Mouse (Mus musculus): Measurements from ENCODE around the gene Slc17a7. TPM values are rescaled to one million over a fixed set of nuclear protein-coding genes. Genes with fewer than 3 reads are reported as not detected.

The Slc17a7 gene
- polyA plus RNA-seq (2012; rRNA removed): 0.02 TPM in 1 of 2 replicates, not detected in the other

DNA sequence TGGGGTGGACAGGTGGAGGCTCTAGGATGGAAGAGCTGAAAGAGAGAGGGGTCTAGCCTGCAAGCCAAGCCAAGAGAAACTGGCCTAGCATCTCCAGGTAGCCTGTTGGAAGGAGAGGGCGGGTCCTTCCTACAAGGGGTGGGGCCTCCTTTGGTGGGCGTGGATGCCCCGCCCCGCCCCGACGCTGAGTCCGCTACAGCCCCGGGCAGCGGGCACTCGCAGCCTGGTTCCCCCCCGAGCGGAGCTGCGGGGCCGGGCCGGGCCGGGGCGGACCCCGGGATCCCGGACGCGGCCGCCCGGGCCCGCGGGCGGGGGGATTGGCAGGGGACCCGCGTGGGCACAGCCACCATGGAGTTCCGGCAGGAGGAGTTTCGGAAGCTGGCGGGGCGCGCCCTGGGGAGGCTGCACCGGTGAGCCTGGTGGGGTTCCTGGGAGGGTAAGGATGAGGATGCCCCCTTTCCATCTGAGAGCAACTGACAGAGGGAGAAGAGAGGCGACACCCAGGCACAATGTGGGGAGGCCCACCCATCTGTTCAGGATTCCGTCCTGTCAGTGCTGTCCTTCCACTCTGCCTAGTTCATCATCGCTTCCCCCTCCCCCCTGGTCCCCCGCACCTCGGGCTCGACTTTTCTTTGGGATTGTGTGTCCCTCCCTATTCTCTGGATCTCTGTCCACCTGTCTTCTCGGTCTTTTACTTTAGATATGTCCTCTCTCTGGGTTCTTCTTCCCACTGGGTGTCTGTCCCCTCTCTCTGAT, at the start of gene Slc17a7:
TSS of gene Slc17a7 (plus strand) at position 215 of the 756 bp plus-strand sequence.

DNA sequence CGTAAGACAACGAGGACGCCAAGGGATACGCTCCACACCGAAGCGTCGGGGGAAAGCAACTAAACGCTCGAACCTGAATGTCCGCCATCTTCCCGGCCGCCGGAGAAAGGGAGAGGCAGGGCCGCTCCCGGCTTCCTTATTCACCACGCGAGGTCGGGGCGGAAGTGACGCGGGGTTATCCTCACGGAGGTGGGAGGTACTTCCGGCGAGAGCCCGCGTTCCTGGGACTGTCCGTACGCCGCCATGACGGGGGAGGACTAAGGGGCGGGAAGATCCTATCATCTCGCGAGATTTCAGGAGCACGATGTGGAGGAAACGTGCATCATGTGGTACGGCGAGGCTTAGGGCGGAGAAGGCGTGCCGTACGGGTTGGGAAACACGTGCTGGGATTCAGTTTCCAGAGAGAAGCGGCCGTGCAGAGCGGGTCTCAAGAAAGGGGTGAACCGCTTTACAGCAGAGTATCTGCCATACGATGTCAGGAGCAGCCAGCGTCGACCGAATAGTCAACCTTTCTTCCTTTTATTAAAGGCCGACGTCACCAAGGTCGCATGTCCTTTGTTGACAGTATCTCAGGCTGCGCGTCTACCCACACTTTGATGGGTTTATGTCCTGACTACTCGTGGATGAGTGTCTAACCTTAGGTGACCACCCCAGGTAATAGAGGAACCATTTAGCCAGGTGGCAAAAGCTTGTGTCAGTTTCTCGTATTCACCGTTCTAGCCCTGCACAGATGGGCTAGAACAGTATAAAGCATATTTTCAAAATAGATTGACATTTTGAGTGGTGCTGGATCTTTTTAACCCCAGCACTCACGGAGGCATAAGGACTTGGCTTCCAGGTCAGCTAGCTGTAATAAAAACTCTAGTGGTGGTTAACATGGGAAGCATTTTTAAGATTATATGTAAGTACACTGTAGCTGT, 39.3 kb upstream of the Slc17a7 start, which contains the start of gene Rps11:
TSS of gene Rps11 (minus strand) at position 216 of the 920 bp plus-strand sequence.

DNA sequence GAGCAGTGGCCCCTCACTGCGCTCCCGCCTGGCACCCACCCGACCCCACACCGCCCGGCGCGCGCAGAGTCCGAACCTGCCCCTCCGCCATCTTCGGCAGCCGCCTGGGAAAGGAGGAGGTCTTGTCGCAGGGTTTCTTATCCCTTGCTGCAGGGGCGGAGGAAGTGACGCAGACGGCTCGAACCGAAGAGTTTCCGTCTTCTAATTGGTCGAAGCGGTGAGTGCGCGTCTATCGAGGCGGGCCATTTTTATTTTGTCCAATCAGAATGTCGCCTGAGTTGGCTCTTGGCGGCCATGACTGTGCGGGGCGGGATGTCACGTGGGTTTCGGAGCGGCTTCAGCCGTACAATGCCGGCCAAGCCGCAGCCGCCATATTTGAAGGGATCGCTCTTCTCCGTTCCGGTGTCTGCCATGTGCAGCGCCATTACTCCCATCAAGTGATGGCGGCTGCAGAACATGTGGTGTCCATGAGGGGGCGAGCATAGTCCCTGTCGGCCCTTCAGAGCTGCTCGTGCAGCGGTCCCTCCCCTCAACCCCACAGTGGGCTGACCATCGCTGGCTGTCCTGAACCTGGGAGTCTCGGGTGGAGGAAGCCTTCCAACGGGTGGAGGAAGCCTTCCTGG, 35.0 kb upstream of the Slc17a7 start, which contains the start of gene Rpl13a:
TSS of gene Rpl13a (minus strand) at position 138 of the 623 bp plus-strand sequence.

DNA sequence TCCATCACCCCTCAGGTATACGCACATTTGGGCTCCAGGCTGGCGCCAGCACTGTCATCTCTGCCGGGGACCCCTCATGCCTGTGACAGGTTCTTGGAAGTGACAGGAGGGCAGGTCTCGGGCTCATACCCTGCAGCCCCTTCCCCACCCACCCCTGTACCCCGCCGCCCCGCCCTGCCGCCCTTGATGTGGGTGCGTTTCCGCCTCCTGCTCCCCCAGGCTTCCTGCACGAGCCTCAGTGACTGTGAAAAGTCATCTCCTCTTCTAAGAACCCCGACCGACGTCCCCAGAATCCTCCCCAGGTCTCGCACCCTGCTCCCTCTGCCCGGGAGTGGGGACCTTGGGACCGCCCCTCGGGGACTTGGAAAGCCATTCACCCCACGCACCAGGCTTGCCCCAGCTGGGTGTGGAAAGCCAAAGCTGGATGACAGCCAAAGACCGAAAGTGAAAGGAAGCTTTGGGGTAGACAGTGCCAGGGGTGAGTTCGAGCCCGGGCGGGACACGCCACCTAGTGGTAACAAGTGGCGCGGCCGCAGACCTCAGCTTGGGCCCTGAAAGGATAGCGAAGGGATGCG, 27.7 kb upstream of the Slc17a7 start, which contains the start of the genes Gm45713 and Flt3l:
TSS of gene Gm45713 (minus strand) at position 239 of the 575 bp plus-strand sequence.
TSS of gene Flt3l (minus strand) at position 440 of the 575 bp plus-strand sequence.

DNA sequence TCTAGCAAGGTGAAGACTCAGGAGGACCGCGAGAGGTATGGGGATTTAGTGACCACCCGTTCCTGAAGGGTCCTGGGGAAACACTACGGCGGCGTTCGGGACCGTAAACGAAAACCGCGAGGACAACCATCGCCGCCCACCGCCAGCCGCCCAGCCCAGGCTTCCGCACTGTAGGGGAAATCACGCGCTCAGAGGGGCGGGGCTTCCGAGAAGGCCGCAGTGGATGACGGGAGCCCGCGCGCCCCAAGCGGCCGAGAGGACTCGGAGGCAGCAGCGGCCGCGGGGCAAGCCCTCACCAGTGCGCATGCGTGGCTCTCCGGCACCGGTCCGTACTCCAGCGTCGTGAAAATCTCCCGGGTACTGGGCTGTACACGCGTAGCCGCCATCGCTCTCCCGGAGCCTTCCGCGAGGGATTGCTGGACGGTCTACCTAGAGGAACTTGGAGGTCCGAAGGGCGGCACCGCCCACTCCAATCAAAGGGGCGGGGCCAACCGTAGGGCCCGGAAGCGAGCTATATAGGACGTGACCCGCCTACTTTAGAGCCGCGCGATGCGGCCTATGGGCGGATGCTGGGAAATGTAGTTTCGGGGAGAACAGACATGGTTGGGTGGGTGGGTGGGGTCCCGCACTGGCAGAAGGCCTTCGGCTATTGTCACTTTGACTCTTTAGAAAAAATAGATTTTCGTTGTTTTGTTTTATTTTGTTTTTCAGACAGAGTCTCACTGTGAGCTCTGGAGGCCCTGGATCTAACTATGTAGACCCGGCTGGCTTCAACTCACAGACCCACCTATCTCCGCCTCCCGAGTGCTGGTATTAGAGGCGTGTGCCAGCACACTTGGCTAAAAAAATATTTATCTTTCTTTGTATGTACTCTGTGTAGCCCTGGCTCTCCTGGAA, 9.4 kb upstream of the Slc17a7 start, which contains the start of the genes Pih1d1 and Aldh16a1:
TSS of gene Pih1d1 (plus strand) at position 208 of the 897 bp plus-strand sequence.
TSS of gene Aldh16a1 (minus strand) at position 489 of the 897 bp plus-strand sequence.

DNA sequence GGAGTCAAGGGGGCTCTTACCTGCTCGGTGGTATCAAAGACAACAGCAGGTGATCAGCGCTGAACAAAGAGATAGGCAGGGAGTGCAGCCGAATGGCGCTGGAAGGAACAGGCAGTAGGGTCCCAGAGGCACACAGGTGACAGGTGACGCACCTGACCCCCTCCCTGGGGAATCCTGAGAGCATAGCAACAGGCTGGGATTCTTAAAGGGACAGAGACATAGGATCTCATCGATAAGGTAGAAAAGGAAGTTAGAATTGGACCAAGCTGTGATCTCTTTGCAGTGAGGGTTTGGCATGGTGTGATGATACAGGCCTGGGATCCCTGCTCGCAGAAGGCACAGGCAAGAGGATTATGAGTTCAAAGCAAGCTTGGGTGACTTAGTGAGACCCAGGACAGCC, 15.7 kb downstream of the Slc17a7 start, which contains the start of gene Gfy:
TSS of gene Gfy (minus strand) at position 101 of the 400 bp plus-strand sequence.

DNA sequence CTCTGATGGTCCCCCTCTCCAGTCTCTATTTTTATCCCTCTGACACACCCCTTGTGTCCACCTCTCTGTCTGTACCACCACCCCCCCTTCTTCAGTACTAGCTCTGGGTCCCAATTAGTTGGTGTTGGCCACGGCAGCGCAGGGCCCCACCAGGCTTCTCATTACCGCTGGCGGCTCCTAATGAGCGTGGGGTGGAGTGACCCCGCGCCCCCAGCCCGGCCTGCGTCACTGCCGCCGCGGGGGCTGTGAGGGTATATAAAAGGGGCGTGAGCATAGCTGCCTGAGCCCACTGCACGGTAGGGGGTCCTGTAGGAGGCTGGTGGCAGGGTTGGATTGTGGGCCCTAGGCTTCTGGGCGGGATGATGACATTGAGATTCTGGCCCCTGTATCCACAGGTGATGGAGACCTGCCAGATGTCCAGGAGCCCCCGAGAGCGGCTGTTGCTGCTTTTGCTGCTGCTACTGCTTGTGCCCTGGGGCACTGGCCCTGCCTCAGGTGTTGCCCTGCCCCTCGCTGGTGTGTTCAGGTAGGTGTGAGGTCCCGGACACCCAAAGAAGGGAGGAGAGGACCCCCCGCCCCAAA, 17.2 kb downstream of the Slc17a7 start, which contains the start of gene Pth2:
TSS of gene Pth2 (plus strand) at position 100 of the 582 bp plus-strand sequence.

DNA sequence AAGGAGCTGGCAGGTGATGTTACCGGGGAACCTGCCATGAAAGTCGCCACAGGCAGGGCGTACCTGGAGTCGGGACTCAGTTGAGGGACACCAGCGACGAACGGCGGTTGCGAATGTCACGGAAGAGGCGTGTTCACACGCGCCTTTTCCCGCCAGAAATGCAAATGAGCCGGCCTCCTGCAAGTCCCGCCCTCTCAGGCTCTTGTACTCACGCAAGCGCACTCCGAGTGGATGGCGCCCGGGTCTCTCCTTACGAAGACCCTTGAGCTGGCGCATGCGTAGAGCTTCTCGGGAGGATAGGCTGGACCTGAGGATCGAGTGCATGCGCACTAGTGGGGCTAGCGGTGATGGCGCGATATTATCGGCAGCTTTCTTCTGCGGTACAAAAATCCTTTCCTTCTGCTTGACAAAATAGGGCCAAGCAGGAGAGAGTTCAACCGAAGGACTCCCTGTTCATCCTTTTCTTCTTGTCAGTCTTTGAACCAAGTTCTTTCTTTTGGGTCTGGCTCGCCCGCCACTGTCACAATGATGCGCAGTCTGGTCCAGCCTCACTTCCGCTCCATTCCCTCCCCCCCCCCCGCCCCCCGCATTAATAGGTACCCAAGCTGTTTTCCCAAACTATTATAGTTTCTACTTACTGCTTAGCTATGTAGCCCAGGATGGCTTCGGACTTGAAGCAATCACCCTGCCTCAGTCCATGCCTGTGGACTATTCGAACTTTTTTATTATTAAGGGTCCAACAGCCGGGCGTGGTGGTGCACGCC, 40.8 kb downstream of the Slc17a7 start, which contains the start of gene Ccdc155:
TSS of gene Ccdc155 (minus strand) at position 513 of the 764 bp plus-strand sequence.

DNA sequence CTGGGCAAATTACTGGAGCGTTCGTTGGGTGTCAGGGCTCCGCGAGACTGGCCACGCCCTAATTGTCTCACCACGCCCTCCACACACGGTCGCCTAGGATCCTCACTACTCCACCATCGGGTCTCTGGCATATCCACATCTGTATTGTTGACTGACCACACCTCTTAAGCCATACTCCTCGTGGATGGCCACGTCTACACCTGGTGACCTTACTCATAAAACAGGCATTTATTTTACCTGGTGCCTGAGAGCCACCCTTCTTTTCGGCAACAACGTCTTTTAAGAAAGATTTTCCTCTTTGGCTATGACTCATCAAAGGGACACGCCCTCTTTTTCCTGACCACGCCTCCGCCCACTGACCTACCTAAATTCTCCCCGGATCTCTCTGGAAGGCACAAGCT, 48.1 kb downstream of the Slc17a7 start, which contains the start of gene Dkkl1:
TSS of gene Dkkl1 (minus strand) at position 297 of the 401 bp plus-strand sequence.

DNA sequence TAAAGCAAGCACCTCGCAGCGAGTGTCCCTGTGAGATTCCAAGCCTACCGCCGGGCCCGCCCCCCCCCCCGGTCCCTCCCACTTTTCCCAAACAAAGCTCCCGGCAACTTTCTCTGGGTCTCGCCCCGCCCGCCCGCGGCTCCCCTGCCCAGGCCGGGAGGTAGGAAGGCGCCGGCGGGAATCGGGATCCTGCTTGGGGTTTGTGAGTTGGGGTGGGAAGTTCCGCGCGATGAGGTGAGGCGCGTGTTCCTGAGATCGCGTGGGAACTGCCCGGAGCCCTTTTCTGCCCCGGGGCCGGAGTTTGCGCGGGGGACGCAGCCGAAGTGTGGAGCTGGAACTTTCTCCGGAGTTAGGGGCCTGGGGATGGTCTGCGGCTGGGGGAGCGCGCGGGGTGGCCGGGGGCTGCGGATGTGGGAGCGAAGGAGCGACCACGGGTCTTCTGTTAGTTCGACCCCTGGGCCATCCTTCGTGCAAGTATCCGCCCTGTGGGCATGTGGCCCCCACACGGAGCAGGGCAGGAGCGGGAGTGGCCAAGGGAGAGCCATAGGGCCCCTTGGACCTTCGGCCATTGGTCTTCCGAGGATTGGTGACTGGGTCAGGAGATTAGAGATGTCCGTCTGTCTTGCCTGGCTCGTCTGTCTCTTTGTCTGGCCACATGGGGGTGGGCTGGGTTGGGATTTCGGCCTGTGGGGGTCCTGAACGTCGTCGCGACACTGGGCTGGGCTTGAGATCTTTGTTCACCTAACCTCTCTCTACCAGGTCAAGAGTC, 52.1 kb downstream of the Slc17a7 start, which contains the start of gene Tead2:
TSS of gene Tead2 (plus strand) at position 81 of the 769 bp plus-strand sequence.

Other genes with a start within 250 kb of the Slc17a7 start
- 59.2 and 68.7 TPM in 2 replicates for gene Ap2a1, start 234.5 kb upstream of the Slc17a7 start, polyA plus RNA-seq (2012; rRNA removed)
- gene Tsks, start 220.7 kb upstream of the Slc17a7 start, polyA plus RNA-seq (2012; rRNA removed): 0.10 TPM in 1 of 2 replicates, not detected in the other
- 1.8 and 2.3 TPM in 2 replicates for gene Cpt1c, start 189.1 kb upstream of the Slc17a7 start, polyA plus RNA-seq (2012; rRNA removed)
- gene Prmt1, start 177.4 kb upstream of the Slc17a7 start, polyA plus RNA-seq (2012; rRNA removed): 163 and 176 TPM in 2 replicates
- gene Irf3, start 166.3 kb upstream of the Slc17a7 start, polyA plus RNA-seq (2012; rRNA removed): 38.0 and 41.0 TPM in 2 replicates
- gene Bcl2l12, start 165.2 kb upstream of the Slc17a7 start, polyA plus RNA-seq (2012; rRNA removed): 10.2 and 11.7 TPM in 2 replicates
- 15.6 and 17.5 TPM in 2 replicates for gene Scaf1, start 147.6 kb upstream of the Slc17a7 start, polyA plus RNA-seq (2012; rRNA removed)
- gene Rras, start 146.0 kb upstream of the Slc17a7 start, polyA plus RNA-seq (2012; rRNA removed): 15.6 and 17.7 TPM in 2 replicates
- 1.9 and 2.5 TPM in 2 replicates for gene Prr12, start 111.1 kb upstream of the Slc17a7 start, polyA plus RNA-seq (2012; rRNA removed)
- gene Nosip, start 101.5 kb upstream of the Slc17a7 start, polyA plus RNA-seq (2012; rRNA removed): 26.5 and 28.7 TPM in 2 replicates
- gene Prrg2, start 101.3 kb upstream of the Slc17a7 start, polyA plus RNA-seq (2012; rRNA removed): 7.1 and 7.9 TPM in 2 replicates
- gene Rcn3, start 71.7 kb upstream of the Slc17a7 start, polyA plus RNA-seq (2012; rRNA removed): 18.0 and 23.0 TPM in 2 replicates
- 15.3 and 17.0 TPM in 2 replicates for gene Fcgrt, start 60.1 kb upstream of the Slc17a7 start, polyA plus RNA-seq (2012; rRNA removed)
- gene Rps11, start 39.5 kb upstream of the Slc17a7 start, polyA plus RNA-seq (2012; rRNA removed): 329 and 425 TPM in 2 replicates
- 824 and 978 TPM in 2 replicates for gene Rpl13a, start 35.2 kb upstream of the Slc17a7 start, polyA plus RNA-seq (2012; rRNA removed)
- 0.03 and 0.05 TPM in 2 replicates for gene Gm45713, start 27.7 kb upstream of the Slc17a7 start, polyA plus RNA-seq (2012; rRNA removed)
- 11.3 and 12.1 TPM in 2 replicates for gene Flt3l, start 27.5 kb upstream of the Slc17a7 start, polyA plus RNA-seq (2012; rRNA removed)
- gene Pih1d1, start 9.6 kb upstream of the Slc17a7 start, polyA plus RNA-seq (2012; rRNA removed): 33.3 and 38.1 TPM in 2 replicates
- gene Aldh16a1, start 9.4 kb upstream of the Slc17a7 start, polyA plus RNA-seq (2012; rRNA removed): 14.6 and 17.2 TPM in 2 replicates
- not detected in 2 replicates for gene Gfy, start 15.6 kb downstream of the Slc17a7 start, polyA plus RNA-seq (2012; rRNA removed)
- not detected in 2 replicates for gene Pth2, start 17.0 kb downstream of the Slc17a7 start, polyA plus RNA-seq (2012; rRNA removed)
- 0.03 and 0.07 TPM in 2 replicates for gene Ccdc155, start 40.9 kb downstream of the Slc17a7 start, polyA plus RNA-seq (2012; rRNA removed)
- 1.0 and 1.5 TPM in 2 replicates for gene Dkkl1, start 48.2 kb downstream of the Slc17a7 start, polyA plus RNA-seq (2012; rRNA removed)
- 9.4 and 12.0 TPM in 2 replicates for gene Tead2, start 51.8 kb downstream of the Slc17a7 start, polyA plus RNA-seq (2012; rRNA removed)
- gene Cd37, start 75.2 kb downstream of the Slc17a7 start, polyA plus RNA-seq (2012; rRNA removed): 8.7 and 11.7 TPM in 2 replicates
- gene Slc6a16, start 77.1 kb downstream of the Slc17a7 start, polyA plus RNA-seq (2012; rRNA removed): 0.01 and 0.03 TPM in 2 replicates
- gene Slc6a21, start 113.6 kb downstream of the Slc17a7 start, polyA plus RNA-seq (2012; rRNA removed): not detected in 2 replicates
- 0.95 and 1.2 TPM in 2 replicates for gene Trpm4, start 169.8 kb downstream of the Slc17a7 start, polyA plus RNA-seq (2012; rRNA removed)
- gene Hrc, start 171.3 kb downstream of the Slc17a7 start, polyA plus RNA-seq (2012; rRNA removed): 0.06 and 0.76 TPM in 2 replicates
- 0.18 and 0.20 TPM in 2 replicates for gene Ppfia3, start 203.1 kb downstream of the Slc17a7 start, polyA plus RNA-seq (2012; rRNA removed)
- 0.31 and 0.34 TPM in 2 replicates for gene Lin7b, start 206.6 kb downstream of the Slc17a7 start, polyA plus RNA-seq (2012; rRNA removed)
- gene Snrnp70, start 231.8 kb downstream of the Slc17a7 start, polyA plus RNA-seq (2012; rRNA removed): 208 and 214 TPM in 2 replicates
- 0.01 TPM in 1 of 2 replicates, not detected in the other for gene Kcna7, start 241.7 kb downstream of the Slc17a7 start, polyA plus RNA-seq (2012; rRNA removed)
- gene Ntf5, start 249.7 kb downstream of the Slc17a7 start, polyA plus RNA-seq (2012; rRNA removed): 0.17 and 0.23 TPM in 2 replicates

Measured in liver, embryonic 14 days (tissue).